In the genomic region with DNA sequence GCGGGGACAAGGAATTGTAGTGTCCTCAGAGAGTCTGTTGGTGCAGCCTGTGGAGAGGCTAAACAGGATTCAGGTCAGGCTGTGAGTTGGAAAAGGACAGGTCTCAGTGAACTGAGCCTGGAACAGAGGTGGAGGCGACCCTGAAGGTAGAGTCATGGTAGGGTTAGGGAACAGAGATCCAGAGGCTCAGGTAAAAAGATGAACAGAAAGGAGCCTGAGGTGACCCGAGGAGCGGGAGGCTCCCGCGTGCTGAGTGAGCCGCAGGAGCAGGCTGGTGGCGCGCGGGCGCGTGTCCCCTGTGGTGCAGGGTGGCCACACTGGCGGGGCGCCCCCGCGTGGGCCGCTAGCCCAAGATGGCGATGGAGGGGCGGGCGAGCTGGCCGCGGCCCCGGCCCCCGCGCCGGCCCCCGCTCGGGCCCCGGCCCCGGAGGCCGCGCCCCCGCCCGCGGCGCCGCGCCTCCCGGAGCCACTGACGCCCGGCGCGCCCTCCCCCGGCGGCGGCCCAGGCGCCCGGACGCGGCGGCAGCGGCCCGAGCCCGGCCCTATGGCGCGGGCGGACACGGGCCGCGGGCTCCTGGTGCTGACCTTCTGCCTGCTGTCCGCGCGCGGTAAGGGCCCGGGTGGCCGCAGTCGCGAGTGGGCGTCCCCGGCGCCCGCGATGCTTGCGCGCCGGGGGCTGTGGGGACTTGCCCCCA, we compare ENCODE assay signal across 8 mouse cellular contexts. TPM values are rescaled to one million over a fixed set of nuclear protein-coding genes. Genes with fewer than 3 reads are reported as not detected.
DNase-seq lines count a peak whose midpoint lies in the region; ATAC-seq and TF ChIP-seq lines count a peak whose summit lies in the region.

Gene Igdcc4 (plus strand): TSS at position 496 of the 695 bp plus-strand sequence.

- no peaks in the 10 kb centered on the region for H3K27me3 ChIP-seq in C2C12 (ENCODE audit: control insufficient read depth, insufficient read depth, insufficient read length)
- peaks cover 5% of the 10 kb centered on the region; the same call in 1 of the 2 replicates for H3K27me3 ChIP-seq in midbrain, embryonic 12.5 days

- H3K4me1 ChIP-seq in midbrain, embryonic 12.5 days: peaks cover 25% of the 10 kb centered on the region

- H3K4me3 ChIP-seq in C2C12 (ENCODE audit: insufficient read depth, poor library complexity, severe bottlenecking): peak within 1 kb of the TSS; percentile 14
- H3K4me3 ChIP-seq in midbrain, embryonic 12.5 days: peak within 1 kb of the TSS; percentile 83

- H3K79me2 ChIP-seq in C2C12 (ENCODE audit: control insufficient read depth, insufficient read depth): no peaks in the 10 kb centered on the region

- H3K9me3 ChIP-seq in midbrain, embryonic 12.5 days: no peaks in the 10 kb centered on the region

- peak within 1 kb of the TSS; percentile 97 for H3K4me2 ChIP-seq in midbrain, embryonic 12.5 days (replicated peaks)

- H3K36me3 ChIP-seq in C2C12 (ENCODE audit: control insufficient read depth, insufficient read depth): no peaks in the 10 kb centered on the region
- no peaks in the 10 kb centered on the region for H3K36me3 ChIP-seq in midbrain, embryonic 12.5 days

- H3ac ChIP-seq in C2C12 (ENCODE audit: control insufficient read depth, insufficient read length, low read depth): peak within 1 kb of the TSS; percentile 25

- no peaks in the 10 kb centered on the region for H3K79me3 ChIP-seq in C2C12 (ENCODE audit: low read depth)

- ATAC-seq in frontal cortex, adult (ENCODE audit: low TSS enrichment): 0 out of 2 replicates have a peak, but pooled peaks have one; percentile 20
- ATAC-seq in midbrain, embryonic 12.5 days (ENCODE audit: low FRiP score, low read depth): 0 out of 2 replicates have a peak, but pooled peaks have one; percentile 16

- DNase-seq in frontal cortex, postnatal 14 days (ENCODE audit: low spot score in 2 of 2): no peak
- DNase-seq in cerebellum, postnatal 10 days: peak; percentile 63 to 74
- peak; percentile 63 for DNase-seq in gastrocnemius, postnatal 10 days
- DNase-seq in kidney, postnatal 14 days: peak; percentile 22
- no peak for DNase-seq in yolk sac, embryonic 10.5 days (ENCODE audit: low spot score)

- no peak for TF ChIP-seq CTCF in C2C12 (IDR thresholded peaks at IDR 0.05; ENCODE audit: control insufficient read depth, insufficient read depth, insufficient read length)

- 1% methylated on average over 48 of the region's 76 CpGs for WGBS in midbrain, embryonic 12.5 days

- peak within 1 kb of the TSS; percentile 95 for H3K9ac ChIP-seq in midbrain, embryonic 12.5 days (replicated peaks)

- H3K27ac ChIP-seq in midbrain, embryonic 12.5 days (replicated peaks): peak within 1 kb of the TSS; percentile 90

TF ChIP-seq in C2C12, 6 proteins besides CTCF, POLR2A, EP300 and RAD21:
- TF ChIP-seq CEBPB (IDR thresholded peaks at IDR 0.05; ENCODE audit: low read depth) (no peak), USF1 (IDR thresholded peaks at IDR 0.05; ENCODE audit: low read depth) (no peak), MAX (IDR thresholded peaks at IDR 0.05) (no peak), MYOD1 (IDR thresholded peaks at IDR 0.05; ENCODE audit: control insufficient read depth, insufficient read length, low read depth) (no peak), FOSL1 (IDR thresholded peaks at IDR 0.05; ENCODE audit: insufficient read depth, low read length, poor library complexity, severe bottlenecking) (no peak), MYOG (IDR thresholded peaks at IDR 0.05; ENCODE audit: control insufficient read depth, extremely low read depth, insufficient read length) (no peak)

RNA-seq across cellular contexts. Expression of gene Igdcc4, which starts in this region (rescaled TPM):
- polyA plus RNA-seq in C2C12 (2012; fragmentation: generic; extraction: Trizol): 0.76 TPM
- 10 to 100 TPM; 60.4 to 79.2 TPM for total RNA-seq in gastrocnemius, postnatal 10 days (2021)
- 18.2 and 19.5 TPM in 2 replicates for polyA plus RNA-seq in midbrain, embryonic 12.5 days (2016; fragmentation: Nextera tagmentation; extraction: Ambion mirVana)

Comparison
In these comparisons a context has a peak if more than half of its experiments do, and no peak if none do; other contexts are left out.
1. RNA of gene Igdcc4 (polyA plus RNA-seq): 18.2 to 19.5 TPM in midbrain, embryonic 12.5 days; 0.76 TPM in C2C12 (single experiment); every median in the first group is over 10 times any median in the second.
2. DNase-seq: peak in cerebellum, postnatal 10 days (2 of 2), gastrocnemius, postnatal 10 days (single experiment) and kidney, postnatal 14 days (single experiment); none in frontal cortex, postnatal 14 days (0 of 2) and yolk sac, embryonic 10.5 days (single experiment).